Mouse (Mus musculus) limb, embryonic 10.5 days (tissue): ENCODE results near the gene Pet117. TPM values are rescaled to one million over a fixed set of nuclear protein-coding genes. Genes with fewer than 3 reads are reported as not detected.

ENCODE experiments used
- DNase-seq: peaks from one replicate; pipeline ENCODE4 v3.0.0-alpha.2; 2017; ENCODE audit warnings: low spot score
- H3K27ac ChIP-seq: fragments of 300-500 bp; sonication (generic); 2 replicates; pipeline ENCODE4 v1.5.1; 2016; ENCODE audit warnings: mild to moderate bottlenecking
- H3K27me3 ChIP-seq: fragments of 300-500 bp; sonication (generic); 2 replicates; pipeline ENCODE4 v1.6.1; 2016; ENCODE audit warnings: low read depth, mild to moderate bottlenecking; ENCODE audit not compliant: poor library complexity, severe bottlenecking
- H3K36me3 ChIP-seq: fragments of 300-500 bp; sonication (generic); 2 replicates; pipeline ENCODE4 v1.6.1; 2016; ENCODE audit warnings: mild to moderate bottlenecking, moderate library complexity
- H3K4me1 ChIP-seq: fragments of 300-500 bp; sonication (generic); 2 replicates; pipeline ENCODE4 v1.6.1; 2016
- H3K4me3 ChIP-seq: fragments of 300-500 bp; sonication (generic); 2 replicates; pipeline ENCODE4 v1.5.1; 2016; ENCODE audit warnings: mild to moderate bottlenecking, moderate library complexity
- H3K9me3 ChIP-seq: fragments of 300-500 bp; sonication (generic); replicated peaks from 2 replicates; pipeline ENCODE4 v1.6.1; 2016; ENCODE audit warnings: mild to moderate bottlenecking
- WGBS: fragments of 180-500 bp; shearing (Covaris S2); methylation state at CpG from one replicate; pipeline ENCODE4 v1.1.7; 2016; 5-methylcytosine and 5-hydroxymethylcytosine counted together
- polyA plus RNA-seq: library from polyadenylated mRNA; unstranded; fragments of >200 nt; fragmentation: Nextera tagmentation; extraction: Ambion mirVana; gene quantifications from 2 replicates; pipeline ENCODE4 v1.2.1, GENCODE M21; 2016

Gene Pet117
- polyA plus RNA-seq, 1 experiment from 2014 or later, result 2.3 TPM

DNA sequence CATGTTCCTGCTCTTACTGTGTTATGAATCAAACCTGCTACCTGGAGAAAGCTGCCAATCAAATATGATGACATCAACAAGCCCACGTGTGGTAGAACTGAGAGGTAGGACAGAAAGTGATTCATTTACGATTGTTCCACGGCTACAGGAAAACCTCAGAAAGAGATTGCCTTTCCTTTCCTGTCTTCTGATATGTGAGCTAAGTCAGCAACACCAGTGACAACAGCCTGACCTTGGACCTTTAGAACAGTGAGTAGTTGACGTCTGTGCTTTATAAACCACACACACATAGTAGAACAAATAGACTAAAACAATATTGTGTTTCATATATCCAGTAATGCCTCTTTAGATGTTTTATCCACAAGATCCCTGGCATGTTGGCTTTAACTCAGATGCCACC is 25.6 kb upstream of the Pet117 start:
- no peak overlapping the region for H3K4me3 ChIP-seq
- no peak overlapping the region for H3K27ac ChIP-seq
- no peaks in the 10 kb centered on the region for H3K9me3 ChIP-seq
- WGBS, result 85% methylated on average over 4 of the region's 4 CpGs
- no peaks in the 10 kb centered on the region for H3K27me3 ChIP-seq
- no peak for DNase-seq
- H3K36me3 ChIP-seq, result no peaks in the 10 kb centered on the region
- no peaks in the 10 kb centered on the region for H3K4me1 ChIP-seq

DNA sequence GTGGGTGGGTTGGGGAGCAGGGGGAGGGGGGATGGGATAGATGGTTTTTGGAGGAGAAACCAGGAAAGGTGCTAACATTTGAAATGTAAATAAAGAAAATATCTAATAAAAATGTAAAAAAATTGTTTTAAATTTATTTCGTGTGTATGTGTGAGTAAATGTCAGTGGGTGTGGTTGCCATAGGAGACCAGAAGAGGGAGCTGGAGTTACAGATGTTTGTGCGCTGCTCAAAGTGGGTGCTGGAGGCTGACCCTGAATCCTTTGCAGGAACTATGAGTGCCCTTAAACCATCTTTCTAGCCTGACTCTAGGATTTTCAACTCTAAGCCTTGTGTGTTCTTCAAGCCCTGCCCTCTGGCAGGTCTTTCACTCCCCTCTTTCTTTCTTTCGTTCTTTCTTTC is 20.3 kb upstream of the Pet117 start:
- Histone ChIP-seq H3K36me3 (no peaks in the 10 kb centered on the region), H3K9me3 (no peaks in the 10 kb centered on the region), H3K4me1 (no peaks in the 10 kb centered on the region), H3K27me3 (no peaks in the 10 kb centered on the region), H3K4me3 (no peak overlapping the region), H3K27ac (no peak overlapping the region)
- 67% methylated on average over 3 of the region's 3 CpGs for WGBS
- no peak for DNase-seq

DNA sequence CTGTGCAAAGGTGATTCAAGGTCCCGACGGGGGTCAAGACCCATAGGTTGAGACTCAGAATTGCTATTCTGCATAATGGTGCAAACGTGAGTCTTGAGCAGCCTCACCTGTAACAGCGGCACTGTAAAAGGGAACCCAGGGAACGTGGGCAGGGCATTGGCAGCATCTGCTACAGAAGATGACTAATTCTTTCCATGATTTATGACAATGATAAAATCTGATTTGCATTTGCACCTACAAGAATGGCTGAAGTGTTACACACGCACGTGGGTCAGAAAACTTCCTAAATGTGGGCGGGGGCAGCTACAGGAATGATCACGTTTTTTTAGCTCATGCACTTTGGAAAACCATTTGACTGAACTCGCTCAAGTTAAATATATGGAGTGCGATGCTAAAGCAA is 16.0 kb upstream of the Pet117 start:
- Histone ChIP-seq H3K27me3 (no peaks in the 10 kb centered on the region), H3K4me1 (no peaks in the 10 kb centered on the region), H3K27ac (no peak overlapping the region), H3K4me3 (no peak overlapping the region), H3K9me3 (no peaks in the 10 kb centered on the region), H3K36me3 (no peaks in the 10 kb centered on the region)
- 85% methylated on average over 11 of the region's 11 CpGs for WGBS
- no peak for DNase-seq

DNA sequence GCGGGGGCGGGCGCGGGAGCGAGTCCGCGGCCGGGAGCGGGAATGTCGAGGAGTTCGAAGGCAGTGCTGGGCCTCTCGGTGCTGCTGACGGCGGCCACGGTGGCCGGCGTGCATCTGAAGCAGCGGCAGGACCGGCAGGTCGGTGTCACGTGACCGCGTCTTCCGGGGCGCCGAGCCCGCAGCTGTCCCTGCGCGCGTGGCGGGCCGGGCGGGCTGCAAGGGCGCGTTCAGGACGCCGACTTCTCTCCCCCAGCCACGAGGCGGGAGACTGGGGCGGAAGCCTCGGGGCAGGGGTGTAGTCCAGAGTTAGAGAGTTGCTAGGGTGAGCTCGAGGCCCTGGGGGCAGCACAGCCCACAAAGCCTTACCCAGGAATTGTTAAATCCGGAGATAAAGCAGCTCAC is 225 bp downstream of the Pet117 start:
- Histone ChIP-seq H3K9me3 (no peaks in the 10 kb centered on the region), H3K27me3 (no peaks in the 10 kb centered on the region), H3K27ac (peak overlapping the region; percentile 98), H3K36me3 (peaks cover 21% of the 10 kb centered on the region), H3K4me1 (peaks cover 16% of the 10 kb centered on the region), H3K4me3 (peak overlapping the region; percentile 81)
- WGBS, result under 1% methylated on average over 43 of the region's 43 CpGs
- DNase-seq, result no peak

DNA sequence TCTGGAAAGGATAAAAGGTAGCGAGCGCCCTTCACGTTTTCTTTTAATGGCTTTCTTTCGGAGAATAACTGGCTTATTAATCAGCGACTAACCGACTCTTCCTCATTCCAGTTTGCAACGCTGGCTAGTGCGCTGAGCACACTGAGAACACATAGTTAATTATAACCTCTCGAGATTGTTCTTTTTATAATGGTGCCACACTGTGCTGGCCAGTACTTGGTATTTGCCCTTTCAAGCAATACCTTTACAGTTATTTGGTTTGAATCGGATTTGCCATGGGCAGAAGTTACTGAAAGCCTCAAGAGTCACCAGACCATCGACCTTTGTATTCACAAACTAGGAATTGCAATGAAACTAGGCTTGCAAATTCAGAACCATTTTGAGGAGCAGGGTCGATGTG is 715 bp downstream of the Pet117 start:
- Histone ChIP-seq H3K4me1 (peaks cover 16% of the 10 kb centered on the region), H3K9me3 (no peaks in the 10 kb centered on the region), H3K36me3 (peaks cover 26% of the 10 kb centered on the region), H3K27me3 (no peaks in the 10 kb centered on the region), H3K27ac (peak overlapping the region; percentile 98), H3K4me3 (peak overlapping the region; percentile 81)
- DNase-seq, result no peak
- WGBS, result 4% methylated on average over 12 of the region's 12 CpGs

DNA sequence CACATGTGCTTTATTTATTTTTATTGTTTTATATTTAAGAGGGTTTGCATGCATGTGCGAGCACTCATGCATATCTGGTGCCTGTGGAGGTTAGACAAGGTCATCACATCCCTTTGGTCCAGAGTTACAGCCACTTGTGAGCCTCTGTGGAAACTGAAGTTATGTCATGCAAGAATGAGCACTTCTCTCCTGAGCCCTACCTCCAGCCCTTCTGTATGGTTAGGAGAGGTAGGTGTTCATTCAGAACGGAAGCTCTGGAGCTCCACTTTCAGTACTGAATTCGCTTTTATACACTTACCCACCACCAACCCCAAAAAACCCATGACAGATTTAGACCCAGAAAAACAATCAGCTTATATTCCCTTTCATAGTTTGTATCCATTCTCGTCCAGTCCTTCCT is 2.8 kb downstream of the Pet117 start:
- Histone ChIP-seq H3K27me3 (no peaks in the 10 kb centered on the region), H3K4me3 (no peak overlapping the region), H3K4me1 (peaks cover 16% of the 10 kb centered on the region), H3K27ac (no peak overlapping the region), H3K9me3 (no peaks in the 10 kb centered on the region), H3K36me3 (peaks cover 46% of the 10 kb centered on the region)
- DNase-seq, result no peak
- 88% methylated on average over 4 of the region's 4 CpGs for WGBS

DNA sequence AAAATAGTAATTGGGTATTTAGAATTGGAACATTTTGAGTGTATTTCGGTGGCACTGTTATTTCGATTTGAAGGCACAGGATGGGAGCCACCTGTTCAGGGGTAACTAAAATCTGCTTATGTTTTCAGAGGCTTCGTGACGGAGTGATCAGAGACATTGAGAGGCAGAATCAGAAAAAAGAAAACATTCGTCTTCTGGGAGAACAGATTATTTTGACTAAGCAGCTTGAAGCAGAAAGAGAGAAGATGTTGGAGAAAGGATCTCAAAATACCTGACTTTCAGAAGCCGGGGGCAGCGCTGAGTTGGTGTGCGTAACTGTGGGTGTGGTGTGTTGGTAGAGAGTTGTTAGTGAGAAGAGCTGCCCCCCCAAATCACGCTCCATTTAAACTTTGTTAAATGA is 4.3 kb downstream of the Pet117 start:
- Histone ChIP-seq H3K4me3 (no peak overlapping the region), H3K27me3 (no peaks in the 10 kb centered on the region), H3K4me1 (peaks cover 16% of the 10 kb centered on the region), H3K9me3 (no peaks in the 10 kb centered on the region), H3K36me3 (peaks cover 61% of the 10 kb centered on the region), H3K27ac (no peak overlapping the region)
- no peak for DNase-seq
- 95% methylated on average over 9 of the region's 9 CpGs for WGBS

DNA sequence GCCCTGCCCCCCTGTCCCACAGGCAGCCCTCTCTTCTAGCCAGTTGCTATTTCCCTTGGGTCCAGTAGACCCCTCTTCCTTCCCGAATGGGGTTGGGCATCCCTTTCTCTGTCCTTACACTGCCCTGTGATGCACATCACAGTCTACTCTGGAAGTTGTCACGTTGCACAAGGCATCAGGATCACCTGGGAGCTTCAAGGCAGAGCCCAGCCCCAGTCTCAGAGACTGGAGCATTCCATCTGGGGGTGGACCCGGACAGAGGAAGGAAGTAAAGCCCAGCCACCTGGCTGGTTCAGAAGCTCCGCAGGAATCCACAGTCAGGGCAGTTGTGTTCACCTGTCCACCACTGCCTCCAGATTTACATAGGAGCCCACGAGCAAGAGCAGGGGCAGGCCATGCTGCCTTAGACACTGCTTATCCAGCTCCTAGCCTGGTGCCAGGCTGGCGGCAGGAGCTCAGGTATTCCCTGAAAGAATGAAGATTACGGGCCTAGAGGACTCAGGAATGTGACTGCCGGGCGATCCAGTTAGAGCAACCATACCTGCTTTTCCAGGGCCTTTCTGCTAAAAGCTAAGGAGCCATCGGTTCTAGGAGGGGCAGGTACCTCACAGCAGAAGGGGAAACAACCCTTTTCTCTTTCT is 6.4 kb downstream of the Pet117 start:
- Histone ChIP-seq H3K4me1 (peaks cover 7% of the 10 kb centered on the region), H3K27ac (no peak overlapping the region), H3K27me3 (no peaks in the 10 kb centered on the region), H3K36me3 (peaks cover 83% of the 10 kb centered on the region), H3K4me3 (no peak overlapping the region), H3K9me3 (no peaks in the 10 kb centered on the region)
- 86% methylated on average over 10 of the region's 10 CpGs for WGBS
- DNase-seq, result no peak

DNA sequence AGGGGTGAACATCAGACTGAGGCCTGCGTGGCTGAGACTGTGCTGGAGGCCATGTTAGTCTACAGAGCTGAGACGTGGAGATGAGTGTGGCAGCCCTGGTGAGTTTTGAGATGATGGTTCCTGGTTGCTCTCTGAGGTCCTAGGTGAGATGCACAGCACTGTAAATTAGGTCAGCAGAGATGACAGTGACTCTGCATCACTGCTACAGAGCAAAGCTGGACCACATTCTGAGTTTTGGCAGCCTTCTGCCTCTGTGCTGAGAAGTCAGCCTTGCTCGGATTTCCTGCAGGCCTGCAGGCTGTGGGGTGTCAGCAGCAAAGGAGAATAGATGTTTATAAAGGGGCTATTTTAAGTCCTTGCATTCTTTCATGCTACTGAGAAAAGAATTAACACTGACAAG is 12.5 kb downstream of the Pet117 start:
- 92% methylated on average over 3 of the region's 3 CpGs for WGBS
- Histone ChIP-seq H3K4me3 (no peak overlapping the region), H3K27me3 (no peaks in the 10 kb centered on the region), H3K27ac (no peak overlapping the region), H3K36me3 (peaks cover 99% of the 10 kb centered on the region), H3K4me1 (no peaks in the 10 kb centered on the region), H3K9me3 (no peaks in the 10 kb centered on the region)
- no peak for DNase-seq

DNA sequence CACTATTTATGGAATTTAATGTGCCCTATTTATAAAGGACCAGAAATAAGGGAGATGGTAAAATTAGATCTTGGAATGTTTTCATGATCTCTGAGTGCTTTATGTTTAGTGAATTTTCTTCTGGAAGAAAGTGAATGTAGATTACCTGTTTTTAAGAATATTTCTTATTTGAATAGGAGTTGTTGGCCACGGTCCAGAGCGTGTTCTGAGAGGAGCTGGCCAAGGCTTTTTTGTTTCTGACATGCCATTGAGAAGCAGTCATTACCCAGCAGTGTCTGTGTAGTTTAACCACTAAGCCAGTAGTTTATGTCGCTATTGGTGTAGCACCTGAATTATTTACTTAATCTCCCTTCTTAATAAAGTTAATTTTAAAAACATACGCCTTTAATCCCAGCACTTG is 12.9 kb downstream of the Pet117 start:
- no peaks in the 10 kb centered on the region for H3K27me3 ChIP-seq
- no peaks in the 10 kb centered on the region for H3K4me1 ChIP-seq
- no peak for DNase-seq
- H3K4me3 ChIP-seq, result no peak overlapping the region
- WGBS, result 95% methylated on average over 4 of the region's 4 CpGs
- peaks cover 99% of the 10 kb centered on the region for H3K36me3 ChIP-seq
- no peaks in the 10 kb centered on the region for H3K9me3 ChIP-seq
- no peak overlapping the region for H3K27ac ChIP-seq

DNA sequence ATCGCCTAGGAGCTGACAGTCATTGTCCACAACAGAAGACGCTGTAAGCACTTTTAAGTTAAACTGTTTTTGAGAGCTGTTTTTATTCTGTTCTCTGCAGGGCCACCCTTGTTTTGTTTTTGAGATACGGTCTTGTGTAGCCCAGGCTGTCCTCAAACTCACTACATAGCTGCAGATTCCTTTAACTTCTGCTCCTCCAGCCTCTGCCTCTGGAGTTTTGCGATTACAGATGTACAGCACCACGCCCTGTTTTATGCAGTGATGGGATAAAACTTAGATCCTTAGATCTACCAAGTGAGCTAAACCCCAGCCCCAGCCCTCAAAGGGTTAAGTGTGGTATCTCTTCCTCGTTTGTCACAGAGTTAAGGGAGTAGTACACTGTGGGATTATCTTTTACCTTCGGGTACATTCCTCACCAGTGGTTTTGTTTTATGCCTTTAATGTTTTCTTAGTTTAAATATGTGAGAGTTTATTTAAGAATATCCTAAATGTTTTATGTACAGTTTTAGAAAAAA is 13.9 kb downstream of the Pet117 start:
- H3K9me3 ChIP-seq, result no peaks in the 10 kb centered on the region
- peaks cover 97% of the 10 kb centered on the region for H3K36me3 ChIP-seq
- no peaks in the 10 kb centered on the region for H3K27me3 ChIP-seq
- no peak for DNase-seq
- WGBS, result 85% methylated on average over 7 of the region's 7 CpGs
- no peak overlapping the region for H3K27ac ChIP-seq
- no peak overlapping the region for H3K4me3 ChIP-seq
- no peaks in the 10 kb centered on the region for H3K4me1 ChIP-seq

DNA sequence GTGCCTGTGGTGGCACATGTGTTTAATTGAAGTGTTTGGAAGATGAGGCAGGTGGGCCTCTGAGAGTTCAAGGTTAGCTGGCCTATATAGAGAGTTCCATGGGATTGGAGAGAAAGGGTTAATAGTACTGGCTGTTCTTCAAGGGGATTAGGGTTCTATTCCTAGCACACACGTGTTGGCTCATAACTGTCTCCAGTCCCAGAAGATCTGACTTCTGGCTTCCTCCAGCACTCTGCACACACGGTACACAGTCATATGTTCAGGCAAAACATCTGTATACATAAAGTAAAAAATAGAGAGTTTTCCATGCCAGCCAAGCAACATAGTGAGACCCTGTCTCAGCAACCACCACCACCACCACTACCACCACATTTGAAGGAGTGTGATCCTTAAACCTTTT is 17.5 kb downstream of the Pet117 start:
- Histone ChIP-seq H3K27me3 (no peaks in the 10 kb centered on the region), H3K9me3 (no peaks in the 10 kb centered on the region), H3K4me1 (no peaks in the 10 kb centered on the region), H3K4me3 (no peak overlapping the region), H3K27ac (no peak overlapping the region), H3K36me3 (peaks cover 96% of the 10 kb centered on the region)
- 76% methylated on average over 2 of the region's 2 CpGs for WGBS
- DNase-seq, result no peak

DNA sequence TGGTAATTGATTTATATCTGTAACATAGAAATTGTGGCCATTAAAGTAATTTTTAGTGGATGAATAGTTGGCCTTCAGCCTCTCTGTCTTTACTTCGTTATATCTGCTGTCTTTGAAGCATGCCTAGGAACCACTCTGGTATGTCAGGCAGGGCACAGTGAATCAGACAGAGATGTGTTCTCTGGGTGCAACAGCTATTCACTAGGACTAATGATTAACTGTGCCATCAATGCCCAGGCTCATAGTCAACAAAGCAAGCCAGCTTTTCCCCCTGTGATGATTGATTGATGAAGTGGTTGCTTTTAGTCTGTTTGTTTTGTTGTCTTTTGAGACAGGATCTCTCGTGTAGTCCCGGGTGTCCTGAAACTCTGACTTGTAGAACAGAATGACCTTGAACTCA is 19.6 kb downstream of the Pet117 start:
- Histone ChIP-seq H3K27me3 (no peaks in the 10 kb centered on the region), H3K27ac (no peak overlapping the region), H3K4me1 (no peaks in the 10 kb centered on the region), H3K9me3 (no peaks in the 10 kb centered on the region), H3K36me3 (peaks cover 95% of the 10 kb centered on the region), H3K4me3 (no peak overlapping the region)
- no peak for DNase-seq
- WGBS, result 88% methylated on average over 3 of the region's 3 CpGs

DNA sequence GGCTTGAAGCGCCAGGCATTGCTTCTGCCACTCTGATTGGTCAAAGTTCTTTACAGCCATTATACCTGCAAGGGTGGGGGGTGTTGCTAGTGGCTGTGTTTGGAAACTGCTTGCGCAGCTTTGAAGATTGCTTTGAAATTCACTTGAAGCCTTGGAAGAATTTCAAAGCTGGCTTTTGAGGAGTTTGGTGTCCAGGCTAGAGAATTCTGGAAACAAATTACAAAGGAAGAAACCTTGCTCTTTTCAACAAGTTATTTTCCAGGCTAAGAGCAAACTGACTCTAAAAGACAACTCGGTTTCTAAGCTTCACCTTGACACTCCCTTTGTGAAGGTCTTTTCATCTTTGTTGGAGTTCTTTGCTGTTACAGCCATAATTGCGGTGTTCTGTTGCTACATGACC is 30.7 kb downstream of the Pet117 start:
- peaks cover 99% of the 10 kb centered on the region for H3K36me3 ChIP-seq
- H3K4me3 ChIP-seq, result no peak overlapping the region
- 87% methylated on average over 4 of the region's 4 CpGs for WGBS
- H3K9me3 ChIP-seq, result no peaks in the 10 kb centered on the region
- DNase-seq, result no peak
- no peaks in the 10 kb centered on the region for H3K4me1 ChIP-seq
- H3K27me3 ChIP-seq, result no peaks in the 10 kb centered on the region
- no peak overlapping the region for H3K27ac ChIP-seq
